Mouse (Mus musculus): ENCODE measurements around the gene Hfm1.

Hfm1 gene

GRCm38 (mm10) chr5:106925488-106926368 is at the start of gene Hfm1:
Gene Hfm1, minus strand, starts transcription at chr5:106926321.
- DNase-seq (ENCODE audit: low spot score in 2 of 2) = peak; percentile 13 to 18

GRCm38 (mm10) chr5:106973883-106974282 is 47.8 kb upstream of the Hfm1 start:
- DNase-seq (ENCODE audit: low spot score in 2 of 2) = no peak

- DNase-seq (ENCODE audit: low spot score in 2 of 2) = no peak
Measured at GRCm38 (mm10) chr5:106967578-106967977, 41.5 kb upstream of the Hfm1 start.

GRCm38 (mm10) chr5:106966443-106966842 is 40.3 kb upstream of the Hfm1 start:
- DNase-seq (ENCODE audit: low spot score in 2 of 2) = no peak

DNA sequence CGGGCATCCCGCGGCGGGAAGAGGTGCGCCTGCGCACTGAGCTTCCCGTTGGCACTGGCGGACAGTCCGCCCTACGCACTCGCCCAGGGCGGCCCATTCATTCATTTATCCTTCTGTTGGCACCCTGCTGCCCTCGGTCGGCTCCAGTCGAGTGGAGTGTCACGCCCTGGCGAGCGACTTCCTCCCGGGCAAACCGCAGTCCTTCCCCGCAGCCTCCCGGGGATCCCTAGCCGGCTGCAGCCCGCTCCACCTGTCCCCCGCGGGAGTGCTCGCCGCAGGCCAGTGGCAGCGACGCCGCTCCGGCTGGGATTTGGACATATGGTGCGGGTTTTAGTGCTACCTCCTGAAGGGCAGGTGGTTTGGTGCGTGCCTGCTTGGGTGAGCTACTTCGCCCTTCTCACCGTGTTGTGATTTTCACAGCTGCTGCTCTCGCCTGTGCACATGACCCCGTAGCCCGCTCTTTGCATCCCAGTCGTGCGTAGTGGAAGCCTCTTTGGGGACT is 38.4 kb upstream of the Hfm1 start:
- no peak for DNase-seq (ENCODE audit: low spot score in 2 of 2)

DNA sequence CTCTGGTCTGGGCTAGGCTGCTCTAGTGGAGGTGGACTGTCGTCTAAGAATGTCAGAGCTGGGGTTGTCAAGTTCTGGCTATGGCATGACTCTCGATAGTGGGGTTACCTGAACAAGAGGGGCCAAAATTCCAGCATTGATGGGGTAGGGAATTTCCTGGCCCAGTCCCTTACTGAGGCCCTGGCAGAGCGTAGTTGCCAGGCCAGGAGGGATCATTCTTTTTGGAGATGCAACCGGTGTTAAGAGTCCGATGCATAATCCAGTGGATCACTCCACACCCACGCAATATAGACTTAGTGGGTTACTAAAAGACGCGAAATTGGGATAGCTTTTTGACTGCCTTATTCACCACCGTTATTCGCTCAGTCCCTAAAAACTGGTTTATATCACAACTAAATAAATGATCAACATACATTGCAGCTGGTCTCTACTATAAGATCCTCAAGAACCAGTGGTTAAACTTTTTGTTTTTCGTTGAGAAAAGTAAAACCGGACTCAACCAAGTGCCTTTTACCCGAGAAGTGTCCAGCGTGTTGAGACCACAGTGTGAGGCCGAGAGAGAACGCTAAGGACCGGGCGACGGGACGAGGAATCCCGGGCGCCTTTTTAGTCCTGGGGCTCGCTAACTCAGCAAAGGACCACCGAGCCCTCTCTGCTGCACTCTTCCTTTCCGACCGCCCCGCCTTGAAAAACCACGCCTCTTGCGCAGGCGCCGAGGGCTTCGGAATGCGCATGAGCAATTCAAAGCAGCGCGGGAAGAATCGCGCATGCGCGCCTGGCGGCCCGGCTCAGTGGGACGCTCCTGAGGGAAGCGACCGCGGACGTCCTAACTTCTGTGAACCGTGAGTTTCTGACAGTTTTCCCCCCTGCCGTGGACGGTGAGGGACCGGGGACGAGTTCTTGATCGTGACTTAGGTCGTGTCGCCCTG is 37.7 kb upstream of the Hfm1 start, which contains the start of gene Cdc7:
Gene Cdc7 (plus strand): TSS at position 739 of the 929 bp plus-strand sequence.
- DNase-seq (ENCODE audit: low spot score in 2 of 2) = peak; percentile 90 to 91

DNA sequence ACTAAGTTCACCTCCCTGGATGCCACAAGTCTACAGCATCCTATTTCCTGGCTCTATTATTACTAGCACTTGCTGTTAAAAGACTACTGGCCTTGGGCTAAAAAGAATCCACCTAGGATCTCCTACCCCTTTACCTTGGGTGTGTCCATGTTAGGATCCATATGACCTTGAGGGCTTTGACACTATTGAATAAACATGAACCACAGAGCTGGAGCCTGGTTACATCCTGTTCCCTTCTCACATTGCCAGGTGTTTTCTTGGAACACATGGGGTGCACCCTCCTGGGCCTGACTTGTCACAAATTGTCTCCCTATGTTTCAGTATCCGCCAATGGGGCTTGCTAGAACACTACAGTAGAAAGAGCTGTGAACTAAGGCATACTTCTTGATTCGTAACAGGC is 34.3 kb upstream of the Hfm1 start:
- no peak for DNase-seq (ENCODE audit: low spot score in 2 of 2)

- no peak for DNase-seq (ENCODE audit: low spot score in 2 of 2)
Measured at GRCm38 (mm10) chr5:106959031-106959430, 32.9 kb upstream of the Hfm1 start.

GRCm38 (mm10) chr5:106956467-106956866 is 30.3 kb upstream of the Hfm1 start:
- DNase-seq (ENCODE audit: low spot score in 2 of 2) = no peak

- no peak for DNase-seq (ENCODE audit: low spot score in 2 of 2)
Measured at GRCm38 (mm10) chr5:106948683-106949082, 22.6 kb upstream of the Hfm1 start.

GRCm38 (mm10) chr5:106946342-106946741 is 20.2 kb upstream of the Hfm1 start:
- no peak for DNase-seq (ENCODE audit: low spot score in 2 of 2)

DNA sequence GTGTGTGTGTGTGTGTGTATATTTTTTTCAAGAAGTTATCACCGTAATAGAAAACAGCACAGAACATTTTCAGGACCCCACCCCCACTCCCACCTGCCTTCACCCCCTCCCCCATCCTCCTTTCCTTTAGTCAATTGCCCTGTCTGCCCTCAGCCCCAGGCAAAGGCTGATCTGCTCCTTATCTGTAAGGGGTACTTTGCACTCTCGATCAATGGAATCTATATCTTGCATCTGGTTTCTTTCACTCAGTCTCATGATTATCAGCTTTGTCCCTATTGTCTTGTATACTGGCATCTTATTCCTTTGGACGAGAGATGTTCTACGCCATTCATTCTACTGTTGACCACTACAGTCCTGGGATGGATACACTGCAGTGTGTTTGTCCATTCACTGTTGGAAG is 1.9 kb upstream of the Hfm1 start:
- DNase-seq (ENCODE audit: low spot score in 2 of 2) = no peak

DNA sequence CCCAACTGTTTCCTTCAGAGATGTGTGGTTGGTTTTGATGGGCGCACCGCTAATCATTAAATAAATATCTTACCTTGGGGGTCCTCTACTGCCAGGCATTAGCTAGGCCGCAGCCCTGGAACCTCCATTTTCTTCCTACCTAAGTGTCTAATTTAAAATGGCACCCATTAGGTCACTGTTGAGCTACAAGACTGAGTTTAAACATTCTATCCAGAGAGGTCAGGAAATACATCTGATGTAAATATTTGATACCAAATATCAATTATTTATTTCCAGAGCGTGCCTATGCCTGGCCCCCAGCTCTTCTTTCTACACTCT is 207 bp upstream of the Hfm1 start:
- DNase-seq (ENCODE audit: low spot score in 2 of 2) = no peak

DNA sequence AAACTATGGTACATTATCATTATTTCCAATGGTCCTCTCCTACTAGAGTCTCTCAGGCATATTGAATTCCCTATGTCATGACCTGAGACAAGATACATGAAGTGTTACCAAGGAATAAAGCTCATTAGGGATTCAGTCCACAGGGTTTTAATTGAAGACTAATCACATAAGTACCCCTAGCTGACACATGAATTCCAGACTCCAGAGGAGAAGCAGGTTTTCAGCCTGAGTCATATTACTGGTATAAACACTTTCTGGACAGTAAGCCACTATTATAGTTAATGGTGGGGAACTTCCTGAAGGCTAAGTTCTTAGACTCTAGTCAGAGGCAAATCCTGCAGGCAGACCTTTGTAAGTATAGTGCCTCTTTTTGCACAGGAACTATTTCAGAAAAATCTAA is 6.8 kb downstream of the Hfm1 start:
- no peak for DNase-seq (ENCODE audit: low spot score in 2 of 2)

DNA sequence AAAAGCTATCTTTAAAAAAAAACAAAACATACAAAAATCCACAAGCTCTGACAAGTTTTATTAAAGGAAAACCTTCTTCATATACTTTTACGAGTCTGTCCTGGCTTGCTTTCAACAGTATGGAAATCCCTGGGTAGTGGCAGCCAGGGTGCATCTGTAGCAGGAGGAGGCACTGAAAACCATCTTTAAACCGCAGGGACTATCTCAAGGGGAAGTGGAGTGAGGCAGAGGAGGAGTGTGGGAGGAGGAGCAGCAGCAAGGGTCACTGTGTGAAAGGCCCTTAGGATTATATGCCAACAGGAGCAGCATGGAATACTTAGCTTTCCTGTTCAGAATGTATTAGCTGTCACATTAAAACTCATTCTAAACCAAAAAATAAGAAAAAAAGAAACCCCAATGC is 29.2 kb downstream of the Hfm1 start:
- DNase-seq (ENCODE audit: low spot score in 2 of 2) = no peak

GRCm38 (mm10) chr5:106891773-106892172 is 34.3 kb downstream of the Hfm1 start:
- DNase-seq (ENCODE audit: low spot score in 2 of 2) = peak in 1 of 2 experiments; percentile 14

GRCm38 (mm10) chr5:106887303-106888071 is 38.6 kb downstream of the Hfm1 start:
- no peak for DNase-seq (ENCODE audit: low spot score in 2 of 2)

DNA sequence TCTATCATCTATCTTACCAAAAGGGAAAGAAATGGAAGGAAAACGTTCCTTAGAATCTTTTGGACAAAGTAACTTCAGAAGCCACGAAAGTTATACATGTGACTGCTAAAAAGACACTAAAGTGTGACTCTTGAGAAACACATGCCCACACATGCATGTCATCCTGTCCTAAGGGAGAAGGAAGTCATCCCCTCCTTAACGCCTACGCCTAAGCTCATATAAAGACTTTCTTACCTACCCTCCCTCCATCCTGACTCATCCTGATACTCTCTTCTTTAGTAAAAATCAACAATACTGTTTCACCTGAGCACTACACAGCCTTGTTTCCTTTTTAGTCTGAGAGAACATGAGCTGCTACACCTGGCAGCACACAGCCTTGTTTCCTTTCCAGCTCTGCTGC is 40.6 kb downstream of the Hfm1 start:
- DNase-seq (ENCODE audit: low spot score in 2 of 2) = no peak

DNA sequence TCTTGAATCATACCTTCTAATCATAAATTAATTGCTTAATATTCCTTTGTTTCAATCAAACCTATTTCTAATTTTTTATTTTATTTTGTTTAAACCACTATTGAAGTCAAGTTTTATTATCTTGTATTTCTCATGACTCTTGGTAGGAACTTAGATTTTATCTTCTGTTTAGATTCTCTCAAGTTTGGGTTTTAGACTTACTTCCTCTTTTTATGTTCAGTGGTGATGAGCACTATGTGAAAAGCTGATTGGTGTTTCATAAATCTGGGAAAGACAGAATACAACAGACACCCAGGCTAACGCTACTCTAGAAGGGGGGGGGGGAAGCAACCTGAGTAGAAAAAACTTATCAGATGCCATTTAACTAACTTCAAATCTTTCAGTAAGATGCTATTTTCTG is 49.7 kb downstream of the Hfm1 start:
- no peak for DNase-seq (ENCODE audit: low spot score in 2 of 2)

DNA sequence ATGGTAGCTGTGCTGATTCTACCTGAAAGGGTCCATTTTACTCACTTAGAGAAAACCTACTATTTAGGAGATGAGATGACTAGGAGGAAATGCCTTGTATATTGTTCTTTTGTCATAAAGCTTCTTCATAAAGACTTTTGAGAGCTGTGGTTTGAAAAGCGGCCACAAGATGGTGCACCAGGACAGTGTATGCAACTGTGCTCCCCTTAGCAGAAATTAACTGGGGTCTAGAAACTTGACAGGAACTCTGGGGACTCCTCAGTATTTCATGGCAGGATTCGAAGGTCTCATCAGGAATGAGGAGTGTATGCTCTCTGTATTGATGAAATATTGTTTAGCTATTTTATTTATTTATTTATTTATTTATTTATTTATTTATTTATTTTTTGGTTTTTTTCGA is 65.7 kb downstream of the Hfm1 start:
- DNase-seq (ENCODE audit: low spot score in 2 of 2) = peak; percentile 16 to 47

- no peak for DNase-seq (ENCODE audit: low spot score in 2 of 2)
Measured at GRCm38 (mm10) chr5:106853284-106853683, 72.8 kb downstream of the Hfm1 start.

- no peak for DNase-seq (ENCODE audit: low spot score in 2 of 2)
Measured at GRCm38 (mm10) chr5:106847045-106847444, 79.1 kb downstream of the Hfm1 start.
